Mouse (Mus musculus) ES-E14 (cell line): ENCODE measurements around the gene Ptafr. TPM values are rescaled to one million over a fixed set of nuclear protein-coding genes. Genes with fewer than 3 reads are reported as not detected.
A peak's percentile ranks its signal among the peaks of the same experiment; 100 is the strongest.

ENCODE experiments used
- DNase-seq: peaks from one replicate; pipeline ENCODE4 v3.0.0-alpha.2; 2013; ENCODE audit warnings: low read depth, low spot score
- H3K27ac ChIP-seq: 2 replicates; pipeline ENCODE4 v1.5.1; 2012; ENCODE audit warnings: low read depth, mild to moderate bottlenecking, low read length, moderate library complexity, mixed read lengths; ENCODE audit not compliant: poor library complexity, insufficient read depth, severe bottlenecking
- H3K36me3 ChIP-seq: 2 replicates; pipeline ENCODE4 v1.6.1; 2012; ENCODE audit warnings: mild to moderate bottlenecking, low read length, moderate library complexity, mixed read lengths; ENCODE audit not compliant: control insufficient read depth, poor library complexity, insufficient read depth, severe bottlenecking
- H3K4me1 ChIP-seq, 2 experiments: fragments of 150-350 bp in 1 of 2; sonication (generic) in 1 of 2; 2 replicates each; pipeline ENCODE4 v1.6.1; 2012; ENCODE audit warnings: low read length in 2 of 2, mild to moderate bottlenecking in 1 of 2, mixed read lengths in 1 of 2; ENCODE audit not compliant: control insufficient read depth in 2 of 2, insufficient read depth in 2 of 2, poor library complexity in 1 of 2
- H3K4me3 ChIP-seq, 2 experiments: fragments of 150-350 bp in 1 of 2; sonication (generic) in 1 of 2; 2 replicates each; pipeline ENCODE4 v1.5.1; 2012; ENCODE audit warnings: low read length in 2 of 2, low read depth in 1 of 2, mild to moderate bottlenecking in 1 of 2, mixed read lengths in 1 of 2; ENCODE audit not compliant: insufficient read depth in 1 of 2, poor library complexity in 1 of 2, severe bottlenecking in 1 of 2
- H3K9ac ChIP-seq: 2 replicates; pipeline ENCODE4 v1.6.1; 2012; ENCODE audit warnings: low read depth, mild to moderate bottlenecking, low read length, mixed read lengths; ENCODE audit not compliant: poor library complexity, insufficient read depth, severe bottlenecking
- H3K9me3 ChIP-seq: fragments of 150-350 bp; sonication (generic); 2 replicates; pipeline ENCODE4 v1.6.1; 2012; ENCODE audit warnings: low read depth, mild to moderate bottlenecking, low read length; ENCODE audit not compliant: control insufficient read depth, insufficient read depth
- CHD2 ChIP-seq: IDR thresholded peaks from 2 replicates; pipeline ENCODE4 v1.6.1; 2014; ENCODE audit warnings: mild to moderate bottlenecking, low read depth, low read length, inconsistent platforms
- HCFC1 ChIP-seq: IDR thresholded peaks from 2 replicates; pipeline ENCODE4 v1.6.1; 2012; ENCODE audit warnings: low read length, inconsistent platforms, borderline replicate concordance; ENCODE audit not compliant: insufficient read depth
- MAFK ChIP-seq: IDR thresholded peaks from 2 replicates; pipeline ENCODE4 v1.6.1; 2014; ENCODE audit warnings: mild to moderate bottlenecking, low read depth, low read length, inconsistent platforms; ENCODE audit not compliant: insufficient read depth
- ZC3H11A ChIP-seq: IDR thresholded peaks from 2 replicates; pipeline ENCODE4 v1.6.1; 2012; ENCODE audit warnings: low read depth, mild to moderate bottlenecking, inconsistent platforms, low read length, borderline replicate concordance
- ZNF384 ChIP-seq: IDR thresholded peaks from 2 replicates; pipeline ENCODE4 v1.6.1; 2012; ENCODE audit warnings: low read depth, low read length, inconsistent platforms
- in situ Hi-C, 2 experiments: fragments of 600-800 bp; cut with MboI; formaldehyde crosslinking; loops; one replicate each; pipeline ENCODE4 v1.15.1; 2025; ENCODE audit warnings: low sequenced_read_pairs in 2 of 2, inconsistent platforms in 1 of 2; ENCODE audit not compliant: unreplicated experiment in 2 of 2
- total RNA-seq: library from RNA; depleted of rRNA; stranded (reverse); fragments of 300-350 nt; gene quantifications from 2 replicates; pipeline ENCODE4 v1.2.3, GENCODE M21; 2012

Gene Ptafr
- total RNA-seq, 1 experiment, result 0.40 TPM

DNA sequence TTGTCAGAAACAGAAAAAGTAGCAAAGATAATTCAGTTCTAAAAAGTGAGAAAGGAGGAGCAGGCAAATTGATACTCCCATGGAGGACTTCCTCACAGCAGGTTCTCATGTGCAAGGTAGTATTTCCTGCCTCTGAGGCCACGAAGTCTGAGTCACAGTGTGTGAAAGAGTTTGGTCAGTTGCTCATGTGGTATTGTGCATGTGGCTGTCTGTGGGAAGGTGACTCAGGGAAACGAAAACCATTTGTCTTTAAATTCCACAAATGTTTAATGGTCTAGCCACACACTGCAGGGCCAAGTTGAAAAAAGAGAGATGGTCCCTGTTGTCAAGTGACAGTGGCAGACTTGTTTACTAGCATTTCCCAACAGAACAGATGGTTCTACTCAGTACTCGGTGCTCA is 24.6 kb downstream of the Ptafr start:
- Histone ChIP-seq H3K9ac (no peak overlapping the region), H3K9me3 (no peaks in the 10 kb centered on the region), H3K27ac (no peak overlapping the region), H3K4me3 (no peak overlapping the region), H3K4me1 (0 out of 4 replicates have a peak, but pooled peaks cover 0 to 1% of the 10 kb centered on the region in 2 experiments), H3K36me3 (no peaks in the 10 kb centered on the region)
- no peak for DNase-seq
- in situ Hi-C loops, result no loop called here
- TF ChIP-seq ZNF384 (no peak), HCFC1 (no peak), MAFK (no peak), ZC3H11A (no peak), CHD2 (no peak)

DNA sequence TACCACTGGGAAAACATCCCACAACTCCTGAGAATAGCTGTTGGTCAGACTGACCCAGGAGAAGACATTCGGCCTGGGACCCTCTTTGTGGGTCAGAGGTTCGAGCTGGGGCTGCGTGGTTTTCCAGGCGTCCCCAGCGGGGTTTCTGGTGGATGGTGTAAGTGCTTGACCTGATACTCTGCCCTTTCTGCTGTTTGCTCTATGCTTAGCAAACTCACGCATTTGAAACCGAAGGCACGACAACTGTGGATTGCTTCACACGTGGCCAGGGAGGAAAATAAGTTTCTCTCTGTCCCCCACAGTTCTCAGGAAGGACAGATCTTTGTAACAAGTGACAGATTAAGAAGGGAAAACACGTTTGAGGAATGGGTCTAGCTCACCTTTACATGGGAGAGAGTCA is 26.8 kb downstream of the Ptafr start:
- Histone ChIP-seq H3K4me1 (peaks cover 0 to 1% of the 10 kb centered on the region in 2 experiments; a peak in 1 of 4 replicates), H3K9me3 (no peaks in the 10 kb centered on the region), H3K36me3 (no peaks in the 10 kb centered on the region), H3K4me3 (no peak overlapping the region), H3K27ac (no peak overlapping the region), H3K9ac (no peak overlapping the region)
- in situ Hi-C loops, result no loop called here
- TF ChIP-seq ZC3H11A, result no peak
- no peak for TF ChIP-seq ZNF384
- TF ChIP-seq HCFC1, result no peak
- TF ChIP-seq MAFK, result no peak
- TF ChIP-seq CHD2, result no peak
- no peak for DNase-seq

DNA sequence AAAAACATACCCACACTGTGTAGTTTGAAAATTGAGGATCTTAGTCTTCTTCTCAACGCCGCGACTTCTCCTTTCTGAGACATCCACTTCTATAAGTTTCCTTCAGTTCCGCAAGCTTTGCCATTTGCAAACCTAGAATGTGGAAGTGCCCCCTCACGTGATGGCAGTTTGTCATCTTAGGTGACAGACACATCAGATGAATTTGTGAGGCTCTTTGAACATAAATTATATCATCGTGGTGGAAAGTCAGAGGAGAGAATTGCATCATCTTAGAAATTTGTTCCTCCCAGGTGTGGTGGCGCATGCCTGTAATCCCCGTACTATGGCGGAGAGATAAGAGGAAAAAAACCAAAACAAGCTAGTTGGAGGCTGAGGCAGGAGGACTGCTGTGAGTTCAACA is 29.1 kb downstream of the Ptafr start:
- no peak for DNase-seq
- TF ChIP-seq ZNF384 (no peak), ZC3H11A (no peak), MAFK (no peak), HCFC1 (no peak), CHD2 (no peak)

DNA sequence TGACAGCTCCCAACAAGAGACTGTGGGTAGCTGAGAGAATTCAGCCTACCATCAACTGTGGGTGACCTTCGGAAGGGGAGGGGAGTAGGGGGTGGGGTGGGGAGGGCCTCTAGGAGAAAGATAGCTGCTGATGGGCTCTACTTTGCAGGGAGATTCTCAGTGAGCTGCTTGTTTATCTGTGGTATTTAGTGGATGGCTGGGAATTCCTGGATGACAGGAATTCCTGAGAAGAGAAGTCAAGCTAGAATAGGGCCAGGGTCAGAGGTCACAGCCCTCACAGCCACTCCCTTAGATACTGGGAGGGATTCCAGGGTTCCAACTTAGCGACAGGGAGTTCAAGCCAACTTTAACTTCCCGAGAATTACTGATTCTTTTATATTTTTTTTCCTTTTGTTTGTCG is 30.3 kb downstream of the Ptafr start:
- no peak overlapping the region for H3K9ac ChIP-seq
- H3K4me3 ChIP-seq, result no peak overlapping the region
- in situ Hi-C loops, result no loop called here
- no peak overlapping the region for H3K27ac ChIP-seq
- no peaks in the 10 kb centered on the region for H3K36me3 ChIP-seq
- TF ChIP-seq CHD2 (no peak), HCFC1 (no peak), ZC3H11A (no peak), ZNF384 (no peak), MAFK (no peak)
- H3K9me3 ChIP-seq, result no peaks in the 10 kb centered on the region
- peak; percentile 62 for DNase-seq
- H3K4me1 ChIP-seq, result peaks cover 0 to 1% of the 10 kb centered on the region in 2 experiments; a peak in 1 of 4 replicates

More for the DNA sequence above, 29.1 kb downstream of the Ptafr start:
- H3K9me3 ChIP-seq, result no peaks in the 10 kb centered on the region
- no peaks in the 10 kb centered on the region for H3K36me3 ChIP-seq
- no peak overlapping the region for H3K4me3 ChIP-seq
- no peak overlapping the region for H3K9ac ChIP-seq
- no peak overlapping the region for H3K27ac ChIP-seq
- H3K4me1 ChIP-seq, result peaks cover 0 to 1% of the 10 kb centered on the region in 2 experiments; a peak in 1 of 4 replicates
- in situ Hi-C loops, result no loop called here

DNA sequence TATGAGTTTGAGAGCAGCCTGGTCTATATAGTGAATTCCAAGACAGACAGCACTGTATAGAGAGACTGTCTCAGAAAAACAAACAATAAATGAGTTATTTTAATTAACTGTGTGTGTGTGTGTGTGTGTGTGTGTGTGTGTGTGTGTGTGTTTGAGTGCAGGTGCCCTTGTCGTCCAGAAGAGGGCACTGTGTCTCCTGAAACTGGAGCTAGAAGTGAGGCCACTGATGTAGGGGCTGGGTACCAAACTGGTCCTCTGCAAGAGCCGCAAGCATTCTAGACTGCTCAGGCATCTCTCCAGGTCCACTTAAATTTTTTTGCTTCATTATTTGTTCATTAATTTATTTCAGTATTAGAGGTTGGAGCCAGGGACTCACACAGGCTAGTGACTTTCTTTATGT is 35.0 kb downstream of the Ptafr start:
- H3K27ac ChIP-seq, result no peak overlapping the region
- H3K9ac ChIP-seq, result no peak overlapping the region
- H3K4me3 ChIP-seq, result no peak overlapping the region
- in situ Hi-C loops, result no loop called here
- no peaks in the 10 kb centered on the region for H3K36me3 ChIP-seq
- H3K9me3 ChIP-seq, result no peaks in the 10 kb centered on the region
- DNase-seq, result no peak
- H3K4me1 ChIP-seq, result no peaks in the 10 kb centered on the region; a peak in 1 of 4 replicates
- TF ChIP-seq ZC3H11A, result no peak
- TF ChIP-seq ZNF384, result no peak
- no peak for TF ChIP-seq CHD2
- TF ChIP-seq HCFC1, result no peak
- no peak for TF ChIP-seq MAFK
